Mouse (Mus musculus) liver, postnatal 0 days (tissue): ENCODE results near the gene Tmem63a.

Experiments
- CTCF ChIP-seq: sonication (generic); IDR thresholded peaks from 2 replicates; pipeline ENCODE4 v1.5.1; 2016; ENCODE audit warnings: antibody characterized with exemption, low read depth
- EP300 ChIP-seq: IDR thresholded peaks from 2 replicates; pipeline ENCODE4 v1.6.1; 2016; ENCODE audit warnings: antibody characterized with exemption, low read depth, mild to moderate bottlenecking

GRCm38 (mm10) chr1:180904039-180904814, 37.9 kb upstream of the Tmem63a start, which contains the start of gene Pycr2:
- TF ChIP-seq CTCF (no peak), EP300 (no peak)
